Mouse (Mus musculus) limb, embryonic 11.5 days (tissue): ENCODE results near the gene Tiam1. TPM values are rescaled to one million over a fixed set of nuclear protein-coding genes. Genes with fewer than 3 reads are reported as not detected.

Experiments used
- ATAC-seq: fragments of 200-750 bp; cut with Nextera tagmentation; 2 replicates; pipeline ENCODE4 v1.8.0; 2017; ENCODE audit warnings: low read depth; ENCODE audit not compliant: insufficient number of reproducible peaks, low FRiP score, low TSS enrichment
- DNase-seq: peaks from one replicate; pipeline ENCODE4 v3.0.0-alpha.2; 2015; ENCODE audit warnings: low spot score
- H3K27ac ChIP-seq: fragments of 300-500 bp; sonication (generic); replicated peaks from 2 replicates; pipeline ENCODE4 v1.5.1; 2014; ENCODE audit warnings: low read depth, mild to moderate bottlenecking, low read length
- H3K27me3 ChIP-seq: fragments of 300-500 bp; sonication (generic); 2 replicates; pipeline ENCODE4 v1.6.1; 2014; ENCODE audit warnings: mild to moderate bottlenecking, low read length, mixed read lengths; ENCODE audit not compliant: control insufficient read depth, insufficient read depth
- H3K36me3 ChIP-seq: fragments of 300-500 bp; sonication (generic); 2 replicates; pipeline ENCODE4 v1.6.1; 2014; ENCODE audit warnings: mild to moderate bottlenecking, low read length, moderate library complexity, mixed read lengths; ENCODE audit not compliant: control insufficient read depth, insufficient read depth
- H3K4me1 ChIP-seq: fragments of 300-500 bp; sonication (generic); 2 replicates; pipeline ENCODE4 v1.6.1; 2014; ENCODE audit warnings: low read length, mixed read lengths; ENCODE audit not compliant: control insufficient read depth, insufficient read depth
- H3K4me2 ChIP-seq: fragments of 300-500 bp; sonication (generic); 2 replicates; pipeline ENCODE4 v1.6.1; 2014; ENCODE audit warnings: low read depth, mild to moderate bottlenecking, moderate library complexity; ENCODE audit not compliant: severe bottlenecking
- H3K4me3 ChIP-seq: fragments of 300-500 bp; sonication (generic); 2 replicates; pipeline ENCODE4 v1.5.1; 2014; ENCODE audit warnings: low read depth, low read length
- H3K9ac ChIP-seq: fragments of 300-500 bp; sonication (generic); 2 replicates; pipeline ENCODE4 v1.6.1; 2014; ENCODE audit warnings: mild to moderate bottlenecking, low read length
- H3K9me3 ChIP-seq: fragments of 300-500 bp; sonication (generic); 2 replicates; pipeline ENCODE4 v1.6.1; 2016; ENCODE audit warnings: low read length; ENCODE audit not compliant: control insufficient read depth
- WGBS: fragments of 180-500 bp; shearing (Covaris S2); extraction: QIAGEN DNeasy Blood & Tissue Kit; methylation state at CpG from one replicate; pipeline ENCODE4 v1.1.7; 2014; 5-methylcytosine and 5-hydroxymethylcytosine counted together
- polyA plus RNA-seq: library from polyadenylated mRNA; unstranded; fragments of >200 nt; fragmentation: Nextera tagmentation; extraction: Ambion mirVana; gene quantifications from 2 replicates; pipeline ENCODE4 v1.2.1, GENCODE M21; 2014

Tiam1 gene
- polyA plus RNA-seq, 1 experiment from 2014 or later: 53.3 TPM

DNA sequence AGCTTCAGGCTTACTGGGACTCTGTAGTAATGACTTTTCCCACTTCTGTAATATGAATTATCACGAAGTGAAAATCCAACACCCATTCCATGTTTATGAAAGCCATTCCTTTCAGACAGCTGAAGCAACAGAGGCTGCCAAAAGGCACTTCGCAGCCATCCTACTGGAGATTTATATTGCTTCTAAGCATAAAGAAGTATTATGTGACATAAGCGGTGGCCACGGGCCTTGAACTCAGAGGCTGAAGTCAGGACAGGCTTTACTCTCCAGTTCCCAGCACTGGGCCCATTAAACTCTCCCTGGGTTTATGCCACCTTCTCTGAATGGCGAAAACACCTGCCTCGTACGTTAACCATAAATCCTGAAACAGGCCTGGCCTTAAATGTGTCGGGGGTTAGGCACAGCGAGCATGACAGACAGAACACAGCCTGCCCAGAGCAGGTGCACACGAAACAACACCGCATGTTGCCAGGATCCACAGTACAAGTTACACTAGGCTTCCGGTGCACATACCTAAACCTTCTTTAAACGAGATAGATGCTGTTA lies 26.9 kb downstream of the Tiam1 start:
- Histone ChIP-seq H3K27ac (no peak overlapping the region), H3K9me3 (no peaks in the 10 kb centered on the region), H3K36me3 (no peaks in the 10 kb centered on the region), H3K4me2 (no peak overlapping the region), H3K4me3 (no peak overlapping the region), H3K27me3 (no peaks in the 10 kb centered on the region), H3K9ac (no peak overlapping the region), H3K4me1 (no peaks in the 10 kb centered on the region)
- peak; percentile 59 for ATAC-seq
- WGBS: 68% methylated on average over 13 of the region's 13 CpGs
- peak; percentile 41 for DNase-seq

DNA sequence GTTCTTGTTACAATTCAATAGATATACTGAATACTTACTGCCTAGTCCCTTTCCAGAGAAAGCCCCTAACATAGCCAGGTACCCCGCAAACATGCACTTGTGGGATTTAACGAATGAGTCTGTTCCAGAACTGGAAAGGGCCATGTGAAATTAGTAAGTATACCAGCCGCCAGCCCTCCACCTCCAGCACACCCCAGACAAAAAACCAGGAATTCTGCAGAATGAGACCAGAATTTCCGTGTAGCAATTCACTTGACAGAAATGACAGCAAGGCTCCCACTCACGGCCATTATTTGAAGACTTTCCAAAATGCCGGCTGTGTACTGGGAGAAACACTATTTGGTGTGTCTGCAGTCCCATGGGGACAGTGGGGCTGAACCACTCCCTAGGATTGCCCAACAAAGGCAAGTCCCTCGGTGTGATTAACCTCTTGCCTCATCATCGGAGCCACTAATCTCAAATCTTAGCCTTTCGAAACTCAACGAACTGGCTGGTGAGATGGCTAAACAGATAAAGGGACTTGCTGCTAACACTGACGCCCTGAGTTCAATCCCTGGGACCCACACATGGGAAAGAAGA lies 30.9 kb downstream of the Tiam1 start:
- 94% methylated on average over 11 of the region's 11 CpGs for WGBS
- Histone ChIP-seq H3K9ac (no peak overlapping the region), H3K27ac (no peak overlapping the region)

DNA sequence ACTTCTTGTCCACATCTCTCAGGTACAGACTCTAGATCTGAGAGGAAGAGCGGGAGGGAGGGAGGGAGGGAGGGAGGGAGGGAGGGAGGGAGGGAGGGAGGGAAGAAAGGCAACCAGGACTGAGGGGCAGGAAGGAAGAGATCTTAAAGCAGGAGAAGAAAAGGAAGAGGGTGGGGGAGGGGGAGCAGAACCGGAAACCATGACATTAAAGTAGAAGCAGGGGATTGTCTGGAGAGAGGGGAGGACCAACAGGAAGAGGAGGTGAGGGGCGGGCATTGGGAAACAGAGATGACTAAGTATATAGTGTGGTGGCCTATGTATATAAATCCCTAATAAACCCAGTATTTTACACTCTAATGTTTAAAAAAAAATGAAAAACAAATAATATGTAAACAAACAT lies 34.1 kb downstream of the Tiam1 start:
- DNase-seq: no peak
- H3K4me2 ChIP-seq: no peak overlapping the region
- WGBS: 59% methylated on average over 3 of the region's 3 CpGs
- H3K9me3 ChIP-seq: no peaks in the 10 kb centered on the region
- no peak for ATAC-seq
- no peak overlapping the region for H3K9ac ChIP-seq
- no peaks in the 10 kb centered on the region for H3K36me3 ChIP-seq
- H3K4me1 ChIP-seq: no peaks in the 10 kb centered on the region
- H3K4me3 ChIP-seq: no peak overlapping the region
- no peaks in the 10 kb centered on the region for H3K27me3 ChIP-seq
- no peak overlapping the region for H3K27ac ChIP-seq

More for the DNA sequence above, 30.9 kb downstream of the Tiam1 start:
- no peak for ATAC-seq
- Histone ChIP-seq H3K4me1 (no peaks in the 10 kb centered on the region), H3K4me2 (no peak overlapping the region), H3K9me3 (no peaks in the 10 kb centered on the region), H3K36me3 (no peaks in the 10 kb centered on the region), H3K27me3 (no peaks in the 10 kb centered on the region), H3K4me3 (no peak overlapping the region)
- no peak for DNase-seq

DNA sequence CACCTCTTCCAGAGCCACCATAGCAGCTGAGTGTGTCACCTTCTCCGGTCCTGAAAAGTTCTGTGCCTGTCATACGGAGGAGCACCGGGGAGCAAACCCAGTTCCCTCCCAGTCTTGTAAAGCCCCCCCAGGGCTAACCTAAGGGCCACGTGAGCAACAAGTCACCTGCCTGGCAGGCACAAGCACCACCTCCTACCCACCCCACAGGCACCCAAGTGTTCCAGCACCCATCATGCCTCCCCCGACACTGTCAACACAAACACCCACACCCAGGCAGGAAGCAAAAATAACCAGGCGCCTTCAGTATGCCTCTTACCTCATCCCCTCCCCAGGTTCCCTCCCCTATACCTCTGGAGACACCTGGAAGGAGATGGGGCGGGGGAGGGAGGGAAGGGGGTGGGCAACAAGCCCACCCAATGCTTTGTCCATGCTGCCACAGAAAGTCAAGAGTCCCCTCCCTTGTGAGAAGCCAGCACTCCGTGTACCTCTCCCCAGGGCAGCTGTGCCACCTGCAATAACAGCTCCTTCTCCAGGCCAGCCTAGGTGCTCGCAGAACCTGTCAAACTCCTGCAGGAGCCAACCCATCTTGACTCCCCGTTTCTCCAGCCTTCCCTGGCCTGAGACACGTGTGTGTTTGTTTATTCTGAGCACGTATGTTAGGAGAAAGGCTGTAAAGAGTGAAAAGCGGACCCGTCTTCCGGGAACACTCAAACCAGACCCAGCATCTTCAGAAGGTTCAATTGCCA lies 38.7 kb downstream of the Tiam1 start:
- DNase-seq: no peak
- Histone ChIP-seq H3K4me2 (no peak overlapping the region), H3K27me3 (no peaks in the 10 kb centered on the region), H3K36me3 (no peaks in the 10 kb centered on the region), H3K9ac (no peak overlapping the region), H3K4me3 (no peak overlapping the region), H3K27ac (no peak overlapping the region), H3K4me1 (no peaks in the 10 kb centered on the region), H3K9me3 (no peaks in the 10 kb centered on the region)
- WGBS: 75% methylated on average over 15 of the region's 15 CpGs
- ATAC-seq: no peak

DNA sequence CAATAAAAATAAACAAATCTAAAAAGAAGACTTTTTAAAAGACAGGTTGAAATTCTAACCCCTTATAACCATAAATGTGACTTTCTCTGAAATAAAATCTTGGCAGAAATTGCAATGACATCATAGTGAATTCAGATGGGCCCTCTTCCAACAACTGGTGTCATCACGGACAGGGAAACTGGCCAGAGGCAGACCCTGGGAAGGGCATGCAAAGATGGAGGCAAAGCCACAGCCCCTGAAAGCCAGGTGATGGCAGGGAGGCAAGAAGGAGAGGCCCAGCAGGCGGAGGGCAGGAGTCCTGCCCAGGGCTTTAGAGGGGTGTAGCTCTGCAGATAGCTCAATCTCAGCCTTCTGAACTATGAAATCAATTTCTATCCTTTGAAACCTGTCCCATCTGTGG lies 39.8 kb downstream of the Tiam1 start:
- Histone ChIP-seq H3K4me3 (no peak overlapping the region), H3K36me3 (no peaks in the 10 kb centered on the region), H3K4me2 (no peak overlapping the region), H3K9ac (no peak overlapping the region), H3K4me1 (no peaks in the 10 kb centered on the region), H3K27me3 (no peaks in the 10 kb centered on the region), H3K9me3 (no peaks in the 10 kb centered on the region), H3K27ac (no peak overlapping the region)
- 84% methylated on average over 2 of the region's 2 CpGs for WGBS
- ATAC-seq (no peak), DNase-seq (no peak)

DNA sequence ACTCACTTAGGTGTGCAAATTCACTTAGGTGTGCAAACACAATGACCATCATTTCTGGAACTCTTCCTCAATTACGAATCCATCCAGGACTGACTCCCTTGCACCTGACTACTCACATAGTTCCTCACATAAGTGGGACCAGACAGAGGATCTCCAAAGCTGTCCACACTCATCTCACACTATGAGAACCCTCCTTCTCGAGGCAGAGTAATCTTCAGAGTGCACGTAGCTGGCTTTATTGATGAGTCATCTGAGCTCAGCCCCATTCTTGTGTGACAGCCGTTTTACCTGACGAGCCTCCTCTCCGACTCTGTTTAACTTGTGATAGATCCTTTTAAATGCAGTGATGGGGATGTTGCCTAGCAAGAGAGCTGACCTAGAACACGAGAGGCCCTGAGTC lies 41.0 kb downstream of the Tiam1 start:
- ATAC-seq (no peak), DNase-seq (no peak)
- no peaks in the 10 kb centered on the region for H3K4me1 ChIP-seq
- no peaks in the 10 kb centered on the region for H3K27me3 ChIP-seq
- no peak overlapping the region for H3K9ac ChIP-seq
- H3K27ac ChIP-seq: no peak overlapping the region
- H3K36me3 ChIP-seq: no peaks in the 10 kb centered on the region
- WGBS: 89% methylated on average over 7 of the region's 7 CpGs
- no peak overlapping the region for H3K4me3 ChIP-seq
- H3K9me3 ChIP-seq: no peaks in the 10 kb centered on the region
- no peak overlapping the region for H3K4me2 ChIP-seq

DNA sequence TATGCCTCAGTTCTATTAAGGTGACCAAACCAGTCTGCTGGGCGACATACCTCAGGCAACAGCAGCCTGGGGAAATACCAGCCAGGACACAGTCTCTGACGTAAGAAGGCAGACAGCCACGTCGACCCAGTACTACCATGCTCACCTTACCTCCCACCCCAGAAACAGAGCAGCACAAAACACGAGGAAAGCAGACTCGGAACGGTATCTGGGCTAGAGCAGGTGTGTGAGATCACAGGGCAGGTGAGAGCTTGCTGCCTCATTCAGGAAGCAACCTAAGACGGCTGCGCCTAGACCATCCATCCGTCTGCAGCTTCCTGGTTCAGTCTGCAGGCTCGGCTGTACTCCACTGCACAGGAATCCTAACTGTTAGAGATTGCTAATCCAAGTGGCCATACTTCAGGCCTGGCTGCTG lies 45.4 kb downstream of the Tiam1 start:
- 0 out of 2 replicates have a peak, but pooled peaks cover 3% of the 10 kb centered on the region for H3K4me1 ChIP-seq
- DNase-seq (no peak), ATAC-seq (no peak)
- H3K27me3 ChIP-seq: no peaks in the 10 kb centered on the region
- no peaks in the 10 kb centered on the region for H3K36me3 ChIP-seq
- no peak overlapping the region for H3K27ac ChIP-seq
- no peak overlapping the region for H3K4me2 ChIP-seq
- WGBS: 83% methylated on average over 11 of the region's 11 CpGs
- H3K9me3 ChIP-seq: no peaks in the 10 kb centered on the region
- H3K4me3 ChIP-seq: no peak overlapping the region
- no peak overlapping the region for H3K9ac ChIP-seq

DNA sequence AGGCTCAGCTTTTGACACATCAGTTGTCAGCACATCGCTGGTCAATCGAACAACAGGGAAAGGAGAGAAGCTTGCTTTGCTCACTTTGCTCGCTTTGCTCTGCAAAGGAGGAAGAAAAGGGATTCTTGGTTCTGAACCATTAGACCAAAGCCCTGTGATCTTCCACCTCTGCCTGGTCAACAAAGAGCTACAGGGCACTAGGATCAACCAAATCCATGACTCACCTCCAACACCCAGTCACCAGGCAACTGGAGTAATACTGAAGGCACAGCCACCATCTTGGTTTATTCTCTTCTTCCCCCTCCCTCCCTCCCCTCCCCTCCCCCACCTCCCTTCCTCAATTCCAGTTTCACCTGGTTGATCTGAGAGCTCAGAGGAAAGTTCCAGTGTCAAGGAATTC lies 45.8 kb downstream of the Tiam1 start:
- Histone ChIP-seq H3K9me3 (no peaks in the 10 kb centered on the region), H3K27ac (no peak overlapping the region), H3K27me3 (no peaks in the 10 kb centered on the region), H3K9ac (no peak overlapping the region), H3K36me3 (no peaks in the 10 kb centered on the region), H3K4me3 (no peak overlapping the region), H3K4me2 (no peak overlapping the region), H3K4me1 (0 out of 2 replicates have a peak, but pooled peaks cover 3% of the 10 kb centered on the region)
- ATAC-seq (no peak), DNase-seq (no peak)
- 98% methylated on average over 3 of the region's 3 CpGs for WGBS
